Mouse (Mus musculus): ENCODE measurements around the gene Pard6b.

DNA sequence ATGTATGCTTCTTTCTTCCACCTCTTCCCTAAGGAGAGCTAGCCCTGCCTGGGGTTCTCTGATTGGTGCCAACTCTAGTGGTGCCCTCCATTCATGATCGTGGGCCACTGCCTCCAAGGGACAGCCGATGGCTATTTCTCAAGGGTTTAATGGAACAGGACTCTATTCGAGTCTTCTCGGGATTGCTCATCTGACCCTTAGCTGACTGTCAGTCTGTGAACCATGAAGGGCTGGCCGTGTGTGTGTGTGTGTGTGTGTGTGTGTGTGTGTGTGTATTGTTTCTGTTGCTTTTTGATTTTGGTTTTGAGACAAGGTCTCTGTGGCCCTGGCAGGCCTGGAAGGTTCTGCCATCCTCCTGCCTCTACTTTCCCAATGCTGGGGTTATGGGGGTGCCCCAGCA lies 7.1 kb upstream of the Pard6b start:
- TF ChIP-seq CTCF (IDR thresholded peaks at IDR 0.05; ENCODE audit: low read depth), result no peak
- TF ChIP-seq EP300 (IDR thresholded peaks at IDR 0.05; ENCODE audit: low read depth), result no peak
